ENCODE assay signal across 34 mouse cellular contexts in genomic region chr12:55041011-55041410, GRCm38 (mm10). TPM values are rescaled to one million over a fixed set of nuclear protein-coding genes. Genes with fewer than 3 reads are reported as not detected.
DNase-seq lines count a peak whose midpoint lies in the region; ATAC-seq and TF ChIP-seq lines count a peak whose summit lies in the region.
"Had no signal": no experiment of that assay in that cellular context is flagged by ENCODE, and none has a peak within 500 bp of the region (broad histone marks: within the 10 kb centered on the region; RNA-seq: fewer than 3 reads in every experiment).

No protein-coding gene starts in this region.

- H3K4me3 ChIP-seq in kidney, postnatal 0 days (replicated peaks; ENCODE audit: low read depth, low read length) = no peak overlapping the region
- H3K4me3 ChIP-seq in layer of hippocampus, adult 2 months = no peak overlapping the region
- H3K4me3 ChIP-seq: forebrain, embryonic 10.5 days; forebrain, embryonic 13.5 days; heart, adult 2 months; heart, embryonic 10.5 days; heart, embryonic 13.5 days had no signal

- H3K9ac ChIP-seq in kidney, postnatal 0 days (ENCODE audit: low read depth, low read length) = no peak overlapping the region
- H3K9ac ChIP-seq: forebrain, embryonic 13.5 days; heart, embryonic 13.5 days; hindbrain, embryonic 14.5 days had no signal

- H3K4me1 ChIP-seq in kidney, postnatal 0 days (replicated peaks; ENCODE audit: insufficient read depth, low read length) = no peaks in the 10 kb centered on the region
- H3K4me1 ChIP-seq: forebrain, embryonic 10.5 days; forebrain, embryonic 13.5 days; heart, embryonic 10.5 days; heart, embryonic 13.5 days had no signal

- 48% methylated on average over 15 of the region's 15 CpGs for WGBS in kidney, postnatal 0 days

- H3K27me3 ChIP-seq in kidney, postnatal 0 days (ENCODE audit: insufficient read depth, low read length) = no peaks in the 10 kb centered on the region
- H3K27me3 ChIP-seq: CH12.LX; forebrain, embryonic 13.5 days; heart, embryonic 13.5 days; Patski had no signal

- no peak for ATAC-seq in CD4-positive, CD25-positive, alpha-beta regulatory T cell, adult 4 months
- ATAC-seq in kidney, postnatal 0 days (replicated peaks; ENCODE audit: low FRiP score, low read depth) = no peak
- peak; percentile 35 for ATAC-seq in inflammation-experienced regulatory T-cells, adult 6 months
- ATAC-seq: forebrain, embryonic 13.5 days; forebrain, embryonic 16.5 days; hindbrain, postnatal 0 days; intestine, embryonic 16.5 days; Patski had no signal

- peak; percentile 9 for DNase-seq in CD4-positive, CD25-positive, alpha-beta regulatory T cell, adult 2 months (ENCODE audit: low read depth, low spot score)
- DNase-seq in kidney, postnatal 0 days (ENCODE audit: low spot score) = no peak
- no peak for DNase-seq in kidney, postnatal 36 days
- DNase-seq in layer of hippocampus, adult 2 months (ENCODE audit: low spot score in 2 of 2) = no peak
- DNase-seq: adrenal gland, adult 8-10 months; adrenal gland, postnatal 36 days; B cell, adult 2 months; cerebellum, adult 18-20 months; cerebellum, adult 9-10 months; cerebellum, postnatal 14 days; gastrocnemius, postnatal 10 days; gastrocnemius, postnatal 36 days; heart, adult 2 months; heart, postnatal 14 days; heart, postnatal 4 days had no signal

- 0 out of 2 replicates have a peak overlapping the region, but pooled peaks have one; percentile 18 for H3K4me2 ChIP-seq in kidney, postnatal 0 days (ENCODE audit: low read length)
- H3K4me2 ChIP-seq: forebrain, embryonic 13.5 days; heart, embryonic 13.5 days; hindbrain, embryonic 14.5 days had no signal

- H3K27ac ChIP-seq in kidney, postnatal 0 days = no peak overlapping the region
- H3K27ac ChIP-seq in layer of hippocampus, adult 2 months = no peak overlapping the region
- H3K27ac ChIP-seq: forebrain, embryonic 10.5 days; forebrain, embryonic 13.5 days; heart, adult 2 months; heart, embryonic 10.5 days; heart, embryonic 13.5 days; hindbrain, embryonic 14.5 days; hindbrain, postnatal 0 days had no signal

- TF ChIP-seq CTCF in kidney, postnatal 0 days (IDR thresholded peaks at IDR 0.05; ENCODE audit: low read depth) = no peak
- no peak for TF ChIP-seq CTCF in layer of hippocampus, adult 2 months (conservative IDR thresholded peaks at IDR 0.05)

- H3K9me3 ChIP-seq in kidney, postnatal 0 days (replicated peaks; ENCODE audit: low read length) = no peaks in the 10 kb centered on the region
- H3K9me3 ChIP-seq: forebrain, embryonic 10.5 days; forebrain, embryonic 13.5 days; heart, embryonic 10.5 days; heart, embryonic 13.5 days had no signal

- H3K36me3 ChIP-seq in kidney, postnatal 0 days (ENCODE audit: insufficient read depth, low read length) = peaks cover 4% of the 10 kb centered on the region; the same call in 1 of the 2 replicates

RNA-seq across cellular contexts. Expression of gene Baz1a, which starts 26.9 kb away (rescaled TPM):
- polyA plus RNA-seq in CD4-positive, CD25-positive, alpha-beta regulatory T cell, adult 4 months (2017; shearing (Covaris generic)) = 10 to 100 TPM; 25.3 to 26.2 TPM
- 13.5 and 15.5 TPM in 2 replicates for polyA plus RNA-seq in kidney, postnatal 0 days (2015; fragmentation: Nextera tagmentation; extraction: Ambion mirVana)
- 10 to 100 TPM; 31.0 to 41.8 (median 34.4) TPM for polyA plus RNA-seq in inflammation-experienced regulatory T-cells, adult 6 months (2017; shearing (Covaris generic))
- 1 to 10 TPM; 1.4 to 1.8 TPM for total RNA-seq in layer of hippocampus, adult 2 months (2021)

RNA-seq across cellular contexts. Expression of gene 2700097O09Rik, which starts 38.9 kb away (rescaled TPM):
- polyA plus RNA-seq in CD4-positive, CD25-positive, alpha-beta regulatory T cell, adult 4 months (2017; shearing (Covaris generic)) = 10 to 100 TPM; 17.2 to 22.1 TPM
- 19.9 and 21.0 TPM in 2 replicates for polyA plus RNA-seq in kidney, postnatal 0 days (2015; fragmentation: Nextera tagmentation; extraction: Ambion mirVana)
- 10 to 100 TPM; 18.7 to 24.4 (median 18.7) TPM for polyA plus RNA-seq in inflammation-experienced regulatory T-cells, adult 6 months (2017; shearing (Covaris generic))
- 10 to 100 TPM in 1 of 2 experiments, 1 to 10 TPM in 1; 9.9 to 11.4 TPM for total RNA-seq in layer of hippocampus, adult 2 months (2021)

RNA-seq across cellular contexts. Expression of gene Srp54a, which starts 39.1 kb away (rescaled TPM):
- polyA plus RNA-seq in CD4-positive, CD25-positive, alpha-beta regulatory T cell, adult 4 months (2017; shearing (Covaris generic)) = 100 to 1,000 TPM; 140 to 147 TPM
- polyA plus RNA-seq in kidney, postnatal 0 days (2015; fragmentation: Nextera tagmentation; extraction: Ambion mirVana) = 137 and 157 TPM in 2 replicates
- polyA plus RNA-seq in inflammation-experienced regulatory T-cells, adult 6 months (2017; shearing (Covaris generic)) = 100 to 1,000 TPM; 136 to 177 (median 154) TPM
- total RNA-seq in layer of hippocampus, adult 2 months (2021) = 10 to 100 TPM; 86.3 to 87.0 TPM

RNA-seq across cellular contexts. Expression of gene Gm20403, which starts 54.7 kb away (rescaled TPM):
- polyA plus RNA-seq in CD4-positive, CD25-positive, alpha-beta regulatory T cell, adult 4 months (2017; shearing (Covaris generic)) = not detected
- polyA plus RNA-seq in kidney, postnatal 0 days (2015; fragmentation: Nextera tagmentation; extraction: Ambion mirVana) = not detected in 2 replicates
- not detected for polyA plus RNA-seq in inflammation-experienced regulatory T-cells, adult 6 months (2017; shearing (Covaris generic))
- not detected for total RNA-seq in layer of hippocampus, adult 2 months (2021)
- total RNA-seq: adrenal gland, adult 8-10 months; adrenal gland, postnatal 36 days; CH12.LX; G1E; gastrocnemius, adult 18-20 months; gastrocnemius, postnatal 10 days; gastrocnemius, postnatal 36 days; granulocyte monocyte progenitor cell, adult 5-6 weeks; heart, adult 2 months; heart, postnatal 14 days; heart, postnatal 4 days; hindbrain, postnatal 0 days had no signal
- polyA plus RNA-seq: embryonic facial prominence, embryonic 11.5 days; embryonic facial prominence, embryonic 14.5 days; forebrain, embryonic 10.5 days; forebrain, embryonic 13.5 days; forebrain, embryonic 16.5 days; heart, adult 2 months; heart, embryonic 10.5 days; heart, embryonic 13.5 days; heart, embryonic 16.5 days; hindbrain, embryonic 11.5 days; hindbrain, embryonic 14.5 days; hindbrain, postnatal 0 days; intestine, embryonic 16.5 days had no signal
